Mouse (Mus musculus) heart, adult 8-10 months (tissue): ENCODE data around the gene Cbfa2t2. TPM values are rescaled to one million over a fixed set of nuclear protein-coding genes. Genes with fewer than 3 reads are reported as not detected.

Source experiments
- DNase-seq: peaks from one replicate; pipeline ENCODE4 v3.0.0; 2022; ENCODE audit warnings: low spot score
- total RNA-seq, 4 experiments: library from RNA; stranded (reverse); gene quantifications; 2 replicates each; pipeline ENCODE4 v1.2.4; 2022

Gene Cbfa2t2
- total RNA-seq, 4 experiments from 2014 or later: 11.6 to 22.2 (median 16.0) TPM

GRCm38 (mm10) chr2:154425522-154425921, 10.8 kb upstream of the Cbfa2t2 start:
- no peak for DNase-seq

GRCm38 (mm10) chr2:154426188-154426904, 9.9 kb upstream of the Cbfa2t2 start:
- DNase-seq: no peak

GRCm38 (mm10) chr2:154426905-154427852, 9.1 kb upstream of the Cbfa2t2 start:
- DNase-seq: no peak

GRCm38 (mm10) chr2:154427853-154428360, 8.4 kb upstream of the Cbfa2t2 start:
- DNase-seq: no peak

GRCm38 (mm10) chr2:154430566-154430965, 5.7 kb upstream of the Cbfa2t2 start:
- no peak for DNase-seq

- no peak for DNase-seq
Observed at GRCm38 (mm10) chr2:154432696-154433095, 3.6 kb upstream of the Cbfa2t2 start.

GRCm38 (mm10) chr2:154433391-154433790, 2.9 kb upstream of the Cbfa2t2 start:
- no peak for DNase-seq

GRCm38 (mm10) chr2:154434690-154435089, 1.6 kb upstream of the Cbfa2t2 start:
- DNase-seq: no peak

- DNase-seq: peak; percentile 97
Observed at GRCm38 (mm10) chr2:154436076-154436457, 214 bp upstream of the Cbfa2t2 start.

- no peak for DNase-seq
Observed at GRCm38 (mm10) chr2:154437191-154437527, 878 bp downstream of the Cbfa2t2 start.

- DNase-seq: no peak
Observed at GRCm38 (mm10) chr2:154440453-154440852, 4.2 kb downstream of the Cbfa2t2 start.

- no peak for DNase-seq
Observed at GRCm38 (mm10) chr2:154447821-154448220, 11.5 kb downstream of the Cbfa2t2 start.

GRCm38 (mm10) chr2:154448633-154449032, 12.4 kb downstream of the Cbfa2t2 start:
- no peak for DNase-seq

- no peak for DNase-seq
Observed at GRCm38 (mm10) chr2:154452951-154453350, 16.7 kb downstream of the Cbfa2t2 start.

GRCm38 (mm10) chr2:154454099-154454498, 17.8 kb downstream of the Cbfa2t2 start:
- no peak for DNase-seq

GRCm38 (mm10) chr2:154454605-154455004, 18.3 kb downstream of the Cbfa2t2 start:
- no peak for DNase-seq

GRCm38 (mm10) chr2:154455776-154456175, 19.5 kb downstream of the Cbfa2t2 start:
- DNase-seq: peak; percentile 71

- no peak for DNase-seq
Observed at GRCm38 (mm10) chr2:154456621-154457020, 20.3 kb downstream of the Cbfa2t2 start.

- DNase-seq: no peak
Observed at GRCm38 (mm10) chr2:154459262-154459661, 23.0 kb downstream of the Cbfa2t2 start.

GRCm38 (mm10) chr2:154459851-154460250, 23.6 kb downstream of the Cbfa2t2 start:
- peak; percentile 61 for DNase-seq

- DNase-seq: peak; percentile 23
Observed at GRCm38 (mm10) chr2:154463621-154464198, 27.4 kb downstream of the Cbfa2t2 start.

GRCm38 (mm10) chr2:154465914-154466335, 29.6 kb downstream of the Cbfa2t2 start:
- no peak for DNase-seq
